23 mouse cellular contexts compared by ENCODE assay signal in genomic region chr3:109273802-109274155, GRCm38 (mm10).
DNase-seq lines count a peak whose midpoint lies in the region; ATAC-seq and TF ChIP-seq lines count a peak whose summit lies in the region.
"Had no signal": no experiment of that assay in that cellular context is flagged by ENCODE, and none has a peak within 500 bp of the region (broad histone marks: within the 10 kb centered on the region; RNA-seq: fewer than 3 reads in every experiment).

No protein-coding gene starts in this region.

- no peak for TF ChIP-seq CTCF in cortical plate, adult 2 months (IDR thresholded peaks at IDR 0.05; ENCODE audit: extremely low read depth, insufficient read depth, low read length)
- no peak for TF ChIP-seq CTCF in midbrain, postnatal 0 days (IDR thresholded peaks at IDR 0.05)

- H3K36me3 ChIP-seq in hindbrain, embryonic 11.5 days (ENCODE audit: control insufficient read depth, insufficient read depth, low read length) = no peaks in the 10 kb centered on the region
- H3K36me3 ChIP-seq in hindbrain, embryonic 10.5 days = no peaks in the 10 kb centered on the region
- no peaks in the 10 kb centered on the region for H3K36me3 ChIP-seq in midbrain, embryonic 11.5 days (ENCODE audit: control insufficient read depth, insufficient read depth, low read length)
- no peaks in the 10 kb centered on the region for H3K36me3 ChIP-seq in midbrain, postnatal 0 days (ENCODE audit: insufficient read depth, low read length)
- no peaks in the 10 kb centered on the region for H3K36me3 ChIP-seq in neural tube, embryonic 15.5 days
- H3K36me3 ChIP-seq: heart, embryonic 10.5 days; intestine, embryonic 15.5 days; limb, embryonic 13.5 days; liver, embryonic 12.5 days; neural tube, embryonic 12.5 days; stomach, embryonic 15.5 days had no signal

- ATAC-seq in hindbrain, embryonic 11.5 days (ENCODE audit: low FRiP score) = peak; percentile 38; the same call in 1 of the 2 replicates
- peak; percentile 46; the same call in 1 of the 2 replicates for ATAC-seq in midbrain, embryonic 11.5 days (ENCODE audit: low FRiP score)
- ATAC-seq in midbrain, postnatal 0 days (ENCODE audit: low FRiP score) = 0 out of 2 replicates have a peak, but pooled peaks have one; percentile 23
- no peak for ATAC-seq in neural tube, embryonic 15.5 days (ENCODE audit: low FRiP score)
- ATAC-seq: liver, embryonic 12.5 days had no signal

- H3K27me3 ChIP-seq in hindbrain, embryonic 11.5 days (ENCODE audit: control insufficient read depth, insufficient read depth, low read length) = no peaks in the 10 kb centered on the region
- H3K27me3 ChIP-seq in hindbrain, embryonic 10.5 days (ENCODE audit: insufficient read depth, poor library complexity, severe bottlenecking) = no peaks in the 10 kb centered on the region
- H3K27me3 ChIP-seq in midbrain, embryonic 11.5 days (ENCODE audit: control insufficient read depth, insufficient read depth, low read length) = no peaks in the 10 kb centered on the region
- no peaks in the 10 kb centered on the region for H3K27me3 ChIP-seq in midbrain, postnatal 0 days (ENCODE audit: insufficient read depth, low read length)
- H3K27me3 ChIP-seq in neural tube, embryonic 15.5 days (replicated peaks) = no peaks in the 10 kb centered on the region
- H3K27me3 ChIP-seq: forebrain, embryonic 13.5 days; intestine, embryonic 15.5 days; limb, embryonic 13.5 days; liver, embryonic 12.5 days; neural tube, embryonic 12.5 days; stomach, embryonic 15.5 days had no signal

- DNase-seq in hindbrain, embryonic 11.5 days (ENCODE audit: low spot score) = no peak
- no peak for DNase-seq in hindbrain, embryonic 10.5 days (ENCODE audit: low spot score)
- no peak for DNase-seq in midbrain, embryonic 11.5 days (ENCODE audit: low spot score, missing footprints)
- peak; percentile 5 for DNase-seq in midbrain, postnatal 0 days (ENCODE audit: low spot score)
- DNase-seq in spleen, postnatal 10 days (ENCODE audit: low spot score in 2 of 2) = no peak
- DNase-seq: cerebellum, adult 8-10 months; heart, postnatal 4 days; kidney, adult 8-10 months; kidney, postnatal 10 days; lung, adult 18-20 months; lung, postnatal 14 days; right cerebral cortex, postnatal 25 days; thymus, postnatal 25 days had no signal

- no peak for TF ChIP-seq POLR2A in cortical plate, adult 2 months (IDR thresholded peaks at IDR 0.05; ENCODE audit: extremely low read depth, insufficient read depth, low read length)

- H3K9me3 ChIP-seq in hindbrain, embryonic 11.5 days (ENCODE audit: control insufficient read depth, low read length) = no peaks in the 10 kb centered on the region
- H3K9me3 ChIP-seq in hindbrain, embryonic 10.5 days = no peaks in the 10 kb centered on the region
- no peaks in the 10 kb centered on the region for H3K9me3 ChIP-seq in midbrain, embryonic 11.5 days (ENCODE audit: control insufficient read depth, low read length)
- H3K9me3 ChIP-seq in midbrain, postnatal 0 days (ENCODE audit: low read length) = no peaks in the 10 kb centered on the region
- H3K9me3 ChIP-seq in neural tube, embryonic 15.5 days (replicated peaks) = no peaks in the 10 kb centered on the region
- H3K9me3 ChIP-seq: forebrain, embryonic 13.5 days; heart, embryonic 10.5 days; intestine, embryonic 15.5 days; limb, embryonic 13.5 days; liver, embryonic 12.5 days; neural tube, embryonic 12.5 days; stomach, embryonic 15.5 days had no signal

- H3K4me3 ChIP-seq in hindbrain, embryonic 11.5 days (ENCODE audit: low read depth, low read length) = no peak overlapping the region
- H3K4me3 ChIP-seq in hindbrain, embryonic 10.5 days = no peak overlapping the region
- H3K4me3 ChIP-seq in cortical plate, adult 2 months (ENCODE audit: insufficient read depth, low read length) = no peak overlapping the region
- no peak overlapping the region for H3K4me3 ChIP-seq in midbrain, embryonic 11.5 days (ENCODE audit: low read depth, low read length)
- no peak overlapping the region for H3K4me3 ChIP-seq in midbrain, postnatal 0 days (ENCODE audit: low read depth, low read length)
- H3K4me3 ChIP-seq in neural tube, embryonic 15.5 days (replicated peaks) = no peak overlapping the region
- H3K4me3 ChIP-seq: erythroblast, embryonic 14.5 days; forebrain, embryonic 13.5 days; heart, embryonic 10.5 days; intestine, embryonic 15.5 days; limb, embryonic 13.5 days; liver, embryonic 12.5 days; neural tube, embryonic 12.5 days; stomach, embryonic 15.5 days had no signal

- no peaks in the 10 kb centered on the region for H3K4me1 ChIP-seq in hindbrain, embryonic 11.5 days (replicated peaks; ENCODE audit: control insufficient read depth, insufficient read depth, low read length)
- 0 out of 2 replicates have a peak, but pooled peaks cover 7% of the 10 kb centered on the region for H3K4me1 ChIP-seq in hindbrain, embryonic 10.5 days (replicated peaks)
- H3K4me1 ChIP-seq in cortical plate, adult 2 months (ENCODE audit: control insufficient read depth, insufficient read depth, low read length) = peaks cover 1% of the 10 kb centered on the region; the same call in 1 of the 2 replicates
- peaks cover 2% of the 10 kb centered on the region; the same call in 1 of the 2 replicates for H3K4me1 ChIP-seq in midbrain, embryonic 11.5 days (ENCODE audit: control insufficient read depth, insufficient read depth, low read length)
- no peaks in the 10 kb centered on the region for H3K4me1 ChIP-seq in midbrain, postnatal 0 days (ENCODE audit: insufficient read depth, low read length)
- no peaks in the 10 kb centered on the region for H3K4me1 ChIP-seq in neural tube, embryonic 15.5 days
- H3K4me1 ChIP-seq: heart, embryonic 10.5 days; intestine, embryonic 15.5 days; liver, embryonic 12.5 days; neural tube, embryonic 12.5 days; stomach, embryonic 15.5 days had no signal

- H3K9ac ChIP-seq in hindbrain, embryonic 11.5 days (ENCODE audit: low read depth, low read length) = no peak overlapping the region
- H3K9ac ChIP-seq in midbrain, embryonic 11.5 days (ENCODE audit: low read length) = no peak overlapping the region
- H3K9ac ChIP-seq in midbrain, postnatal 0 days (replicated peaks; ENCODE audit: low read length, poor library complexity, severe bottlenecking) = no peak overlapping the region
- no peak overlapping the region for H3K9ac ChIP-seq in neural tube, embryonic 15.5 days (replicated peaks)
- H3K9ac ChIP-seq: forebrain, embryonic 13.5 days; intestine, embryonic 15.5 days; limb, embryonic 13.5 days; liver, embryonic 12.5 days; neural tube, embryonic 12.5 days; stomach, embryonic 15.5 days had no signal

- no peak overlapping the region for H3K27ac ChIP-seq in hindbrain, embryonic 11.5 days (ENCODE audit: low read depth, low read length)
- no peak overlapping the region for H3K27ac ChIP-seq in hindbrain, embryonic 10.5 days
- H3K27ac ChIP-seq in cortical plate, adult 2 months (ENCODE audit: insufficient read depth, low read length) = 0 out of 2 replicates have a peak overlapping the region, but pooled peaks have one; percentile 56
- H3K27ac ChIP-seq in midbrain, embryonic 11.5 days (ENCODE audit: low read depth, low read length) = 0 out of 2 replicates have a peak overlapping the region, but pooled peaks have one; percentile 10
- H3K27ac ChIP-seq in midbrain, postnatal 0 days (ENCODE audit: low read depth, low read length) = no peak overlapping the region
- no peak overlapping the region for H3K27ac ChIP-seq in neural tube, embryonic 15.5 days (replicated peaks)
- H3K27ac ChIP-seq: forebrain, embryonic 13.5 days; heart, embryonic 10.5 days; intestine, embryonic 15.5 days; limb, embryonic 13.5 days; liver, embryonic 12.5 days; neural tube, embryonic 12.5 days; stomach, embryonic 15.5 days had no signal

- WGBS in hindbrain, embryonic 11.5 days = 81% methylated on average over 4 of the region's 4 CpGs
- WGBS in hindbrain, embryonic 10.5 days = 84% methylated on average over 4 of the region's 4 CpGs
- WGBS in midbrain, embryonic 11.5 days = 76% methylated on average over 4 of the region's 4 CpGs
- 43% methylated on average over 4 of the region's 4 CpGs for WGBS in midbrain, postnatal 0 days
- 71% methylated on average over 4 of the region's 4 CpGs for WGBS in neural tube, embryonic 15.5 days

- no peak overlapping the region for H3K4me2 ChIP-seq in hindbrain, embryonic 11.5 days (replicated peaks; ENCODE audit: low read depth, low read length)
- H3K4me2 ChIP-seq in midbrain, embryonic 11.5 days = no peak overlapping the region
- H3K4me2 ChIP-seq in midbrain, postnatal 0 days (ENCODE audit: low read depth, low read length, poor library complexity, severe bottlenecking) = no peak overlapping the region
- H3K4me2 ChIP-seq in neural tube, embryonic 15.5 days = no peak overlapping the region
- H3K4me2 ChIP-seq: forebrain, embryonic 13.5 days; intestine, embryonic 15.5 days; limb, embryonic 13.5 days; liver, embryonic 12.5 days; neural tube, embryonic 12.5 days; stomach, embryonic 15.5 days had no signal

Comparison
In these comparisons a context has a peak if more than half of its experiments do, and no peak if none do; other contexts are left out.
1. H3K27ac ChIP-seq: peak in cortical plate, adult 2 months (single experiment) and midbrain, embryonic 11.5 days (single experiment); none in hindbrain, embryonic 11.5 days (single experiment), hindbrain, embryonic 10.5 days (single experiment), midbrain, postnatal 0 days (single experiment) and neural tube, embryonic 15.5 days (single experiment).